In the genomic region with DNA sequence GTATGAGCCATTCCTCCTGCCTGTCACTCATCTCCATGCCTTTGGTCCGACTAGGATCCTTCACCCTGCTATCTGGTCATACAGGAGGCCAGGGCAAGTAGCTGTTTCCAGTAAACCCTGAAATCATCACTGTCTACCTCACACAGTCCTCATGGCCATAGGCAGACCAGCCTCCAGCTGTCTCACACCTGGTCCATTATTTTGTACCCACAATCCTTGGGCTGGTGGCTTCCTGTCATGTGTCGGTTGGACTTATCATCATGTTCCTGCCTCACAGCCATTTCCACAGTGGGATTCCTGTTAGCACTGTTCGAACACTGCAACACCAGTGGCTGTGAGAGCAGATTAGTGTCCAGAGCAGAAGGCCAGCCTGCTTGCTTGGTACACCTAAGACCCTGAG, we compare ENCODE assay signal across 23 mouse cellular contexts.
DNase-seq lines count a peak whose midpoint lies in the region; ATAC-seq and TF ChIP-seq lines count a peak whose summit lies in the region.
"Had no signal": no experiment of that assay in that cellular context is flagged by ENCODE, and none has a peak within 500 bp of the region (broad histone marks: within the 10 kb centered on the region; RNA-seq: fewer than 3 reads in every experiment).

No protein-coding gene starts in this region.

- H3K27me3 ChIP-seq in megakaryocyte, embryonic 14.5 days (replicated peaks) = no peaks in the 10 kb centered on the region
- no peaks in the 10 kb centered on the region for H3K27me3 ChIP-seq in limb, embryonic 10.5 days (ENCODE audit: low read depth, poor library complexity, severe bottlenecking)
- H3K27me3 ChIP-seq in stomach, postnatal 0 days (ENCODE audit: control insufficient read depth, insufficient read depth, low read length) = no peaks in the 10 kb centered on the region
- H3K27me3 ChIP-seq: embryonic facial prominence, embryonic 15.5 days; forebrain, embryonic 15.5 days had no signal

- no peaks in the 10 kb centered on the region for H3K9me3 ChIP-seq in megakaryocyte, embryonic 14.5 days
- no peaks in the 10 kb centered on the region for H3K9me3 ChIP-seq in limb, embryonic 10.5 days (replicated peaks)
- no peaks in the 10 kb centered on the region for H3K9me3 ChIP-seq in stomach, postnatal 0 days (ENCODE audit: control insufficient read depth, low read length)
- H3K9me3 ChIP-seq: embryonic facial prominence, embryonic 15.5 days; forebrain, embryonic 15.5 days; G1E had no signal

- TF ChIP-seq CTCF in stomach, postnatal 0 days (IDR thresholded peaks at IDR 0.05; ENCODE audit: low read depth) = no peak

- peaks cover 89% of the 10 kb centered on the region for H3K4me1 ChIP-seq in megakaryocyte, embryonic 14.5 days
- no peaks in the 10 kb centered on the region for H3K4me1 ChIP-seq in limb, embryonic 10.5 days
- H3K4me1 ChIP-seq in stomach, postnatal 0 days (replicated peaks; ENCODE audit: control insufficient read depth, insufficient read depth) = no peaks in the 10 kb centered on the region
- H3K4me1 ChIP-seq: embryonic facial prominence, embryonic 15.5 days; forebrain, embryonic 15.5 days had no signal

- no peak for TF ChIP-seq EP300 in stomach, postnatal 0 days (optimal IDR thresholded peaks at IDR 0.05)

- no peak overlapping the region for H3K4me2 ChIP-seq in stomach, postnatal 0 days (replicated peaks; ENCODE audit: low read depth)
- H3K4me2 ChIP-seq: embryonic facial prominence, embryonic 15.5 days; forebrain, embryonic 15.5 days; hindbrain, embryonic 14.5 days had no signal

- peak overlapping the region; percentile 44 for H3K4me3 ChIP-seq in megakaryocyte, embryonic 14.5 days (replicated peaks)
- no peak overlapping the region for H3K4me3 ChIP-seq in limb, embryonic 10.5 days
- H3K4me3 ChIP-seq in stomach, postnatal 0 days (ENCODE audit: low read depth, low read length) = no peak overlapping the region
- H3K4me3 ChIP-seq: embryonic facial prominence, embryonic 15.5 days; erythroblast, embryonic 14.5 days; forebrain, embryonic 15.5 days; heart, adult 2 months had no signal

- peaks cover 51% of the 10 kb centered on the region for H3K36me3 ChIP-seq in megakaryocyte, embryonic 14.5 days (replicated peaks; ENCODE audit: low read length)
- H3K36me3 ChIP-seq in limb, embryonic 10.5 days = peaks cover 60% of the 10 kb centered on the region
- no peaks in the 10 kb centered on the region for H3K36me3 ChIP-seq in stomach, postnatal 0 days (ENCODE audit: control insufficient read depth, insufficient read depth, low read length)

- DNase-seq in heart, adult 11 months = peak; percentile 71
- DNase-seq in heart, adult 8-10 months (ENCODE audit: low spot score) = no peak
- DNase-seq in limb, embryonic 10.5 days (ENCODE audit: low spot score) = peak; percentile 19
- DNase-seq in stomach, postnatal 0 days (ENCODE audit: low spot score) = peak; percentile 10
- no peak for DNase-seq in layer of hippocampus, postnatal 14 days (ENCODE audit: low spot score in 2 of 2)
- DNase-seq: adrenal gland, postnatal 10 days; B cell, adult 2 months; cerebellum, adult 11 months; cerebellum, adult 8-10 months; cerebellum, postnatal 14 days; embryo, embryonic 11 days; gastrocnemius, postnatal 10 days; heart, adult 2 months; heart, postnatal 10 days; heart, postnatal 4 days had no signal

- H3K27ac ChIP-seq in limb, embryonic 10.5 days = no peak overlapping the region
- H3K27ac ChIP-seq in stomach, postnatal 0 days (replicated peaks) = no peak overlapping the region
- H3K27ac ChIP-seq: embryonic facial prominence, embryonic 15.5 days; forebrain, embryonic 15.5 days; heart, adult 2 months; hindbrain, embryonic 14.5 days had no signal

- no peak for ATAC-seq in megakaryocyte, adult 5-6 weeks (ENCODE audit: poor library complexity, severe bottlenecking)
- no peak for ATAC-seq in stomach, postnatal 0 days (ENCODE audit: low FRiP score, low TSS enrichment)
- ATAC-seq: CD4-positive, CD25-positive, alpha-beta regulatory T cell, adult 4 months; forebrain, embryonic 15.5 days had no signal

- WGBS in limb, embryonic 10.5 days = 89% methylated on average over 3 of the region's 3 CpGs
- 88% methylated on average over 3 of the region's 3 CpGs for WGBS in stomach, postnatal 0 days

- H3K9ac ChIP-seq in stomach, postnatal 0 days (ENCODE audit: low read length) = no peak overlapping the region
- H3K9ac ChIP-seq: embryonic facial prominence, embryonic 15.5 days; forebrain, embryonic 15.5 days; hindbrain, embryonic 14.5 days had no signal

Comparison
In these comparisons a context has a peak if more than half of its experiments do, and no peak if none do; other contexts are left out.
1. DNase-seq: peak in heart, adult 11 months (single experiment), limb, embryonic 10.5 days (single experiment) and stomach, postnatal 0 days (single experiment); none in heart, adult 8-10 months (single experiment) and layer of hippocampus, postnatal 14 days (0 of 2).